Mouse (Mus musculus): ENCODE results near the gene Amn.

DNA sequence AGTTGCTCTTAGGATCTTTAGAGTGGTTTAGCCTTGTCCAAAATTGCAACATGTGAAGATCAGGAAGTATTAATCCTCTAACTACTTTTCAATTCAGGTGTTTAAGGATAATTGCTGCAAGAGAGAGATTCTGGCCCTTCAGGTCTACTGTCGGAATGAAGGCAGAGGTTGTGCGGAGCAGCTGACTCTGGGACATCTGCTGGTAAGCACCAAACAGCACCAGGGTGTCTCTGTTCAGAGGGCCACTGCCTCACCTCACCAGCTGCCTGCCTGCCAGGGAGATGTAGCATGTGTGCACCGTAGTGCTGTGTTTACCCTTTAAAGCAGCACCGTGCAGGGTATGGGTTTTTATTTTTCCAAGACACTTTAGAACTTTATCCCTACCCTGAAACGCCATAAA, 28.5 kb upstream of the Amn start:
- TF ChIP-seq CTCF (IDR thresholded peaks at IDR 0.05; ENCODE audit: extremely low read depth, insufficient read length, insufficient replicate concordance, low read depth, low read length) (no peak), POLR2A (IDR thresholded peaks at IDR 0.05; ENCODE audit: low read depth, low read length) (no peak)
